Mouse (Mus musculus): Measurements from ENCODE around the gene Plin2. TPM values are rescaled to one million over a fixed set of nuclear protein-coding genes. Genes with fewer than 3 reads are reported as not detected.
"Not testable (repeated sequence)": the region's sequence is repeated elsewhere in the genome, so short reads cannot be mapped to it uniquely, and the experiment has no call there.

Plin2 gene
- polyA plus RNA-seq, 1 experiment: 75.0 TPM

GRCm38 (mm10) chr4:86685231-86686008 lies 15.6 kb upstream of the Plin2 start:
- Histone ChIP-seq H3K27ac (ENCODE audit: insufficient read depth, low read length) (no peak overlapping the region), H3K4me1 (ENCODE audit: control insufficient read depth, insufficient read depth, low read length) (peaks cover 9% of the 10 kb centered on the region; the same call in 1 of the 2 replicates), H3K4me3 (ENCODE audit: insufficient read depth, low read length) (no peak overlapping the region)
- TF ChIP-seq CTCF (IDR thresholded peaks at IDR 0.05; ENCODE audit: borderline replicate concordance, insufficient read depth, low read length) (no peak), POLR2A (IDR thresholded peaks at IDR 0.05; ENCODE audit: low read depth, low read length) (no peak)

GRCm38 (mm10) chr4:86684806-86685205 lies 14.9 kb upstream of the Plin2 start:
- Histone ChIP-seq H3K4me3 (ENCODE audit: insufficient read depth, low read length) (no peak overlapping the region), H3K27ac (ENCODE audit: insufficient read depth, low read length) (no peak overlapping the region), H3K4me1 (ENCODE audit: control insufficient read depth, insufficient read depth, low read length) (peaks cover 8% of the 10 kb centered on the region; the same call in 1 of the 2 replicates)
- TF ChIP-seq CTCF (IDR thresholded peaks at IDR 0.05; ENCODE audit: borderline replicate concordance, insufficient read depth, low read length) (no peak), POLR2A (IDR thresholded peaks at IDR 0.05; ENCODE audit: low read depth, low read length) (no peak)

- no peak for TF ChIP-seq POLR2A (IDR thresholded peaks at IDR 0.05; ENCODE audit: low read depth, low read length)
- no peak for TF ChIP-seq CTCF (IDR thresholded peaks at IDR 0.05; ENCODE audit: borderline replicate concordance, insufficient read depth, low read length)
- Histone ChIP-seq H3K4me3 (ENCODE audit: insufficient read depth, low read length) (no peak overlapping the region), H3K4me1 (ENCODE audit: control insufficient read depth, insufficient read depth, low read length) (peaks cover 9% of the 10 kb centered on the region), H3K27ac (ENCODE audit: insufficient read depth, low read length) (no peak overlapping the region)
These were observed 13.9 kb upstream of the Plin2 start for GRCm38 (mm10) chr4:86683746-86684145.

GRCm38 (mm10) chr4:86683280-86683679 lies 13.4 kb upstream of the Plin2 start:
- TF ChIP-seq POLR2A (IDR thresholded peaks at IDR 0.05; ENCODE audit: low read depth, low read length): no peak
- no peak for TF ChIP-seq CTCF (IDR thresholded peaks at IDR 0.05; ENCODE audit: borderline replicate concordance, insufficient read depth, low read length)
- no peak overlapping the region for H3K27ac ChIP-seq (ENCODE audit: insufficient read depth, low read length)
- no peak overlapping the region for H3K4me3 ChIP-seq (ENCODE audit: insufficient read depth, low read length)
- H3K4me1 ChIP-seq (ENCODE audit: control insufficient read depth, insufficient read depth, low read length): peaks cover 9% of the 10 kb centered on the region

GRCm38 (mm10) chr4:86681846-86682245 lies 12.0 kb upstream of the Plin2 start:
- peaks cover 9% of the 10 kb centered on the region for H3K4me1 ChIP-seq (ENCODE audit: control insufficient read depth, insufficient read depth, low read length)
- no peak overlapping the region for H3K4me3 ChIP-seq (ENCODE audit: insufficient read depth, low read length)
- no peak overlapping the region for H3K27ac ChIP-seq (ENCODE audit: insufficient read depth, low read length)
- TF ChIP-seq CTCF (IDR thresholded peaks at IDR 0.05; ENCODE audit: borderline replicate concordance, insufficient read depth, low read length) (no peak), POLR2A (IDR thresholded peaks at IDR 0.05; ENCODE audit: low read depth, low read length) (no peak)

GRCm38 (mm10) chr4:86681421-86681820 lies 11.6 kb upstream of the Plin2 start:
- TF ChIP-seq CTCF (IDR thresholded peaks at IDR 0.05; ENCODE audit: borderline replicate concordance, insufficient read depth, low read length): no peak
- no peak for TF ChIP-seq POLR2A (IDR thresholded peaks at IDR 0.05; ENCODE audit: low read depth, low read length)
- peaks cover 5% of the 10 kb centered on the region for H3K4me1 ChIP-seq (ENCODE audit: control insufficient read depth, insufficient read depth, low read length)
- no peak overlapping the region for H3K27ac ChIP-seq (ENCODE audit: insufficient read depth, low read length)
- no peak overlapping the region for H3K4me3 ChIP-seq (ENCODE audit: insufficient read depth, low read length)

- peaks cover 2% of the 10 kb centered on the region; the same call in 1 of the 2 replicates for H3K4me1 ChIP-seq (ENCODE audit: control insufficient read depth, insufficient read depth, low read length)
- no peak overlapping the region for H3K27ac ChIP-seq (ENCODE audit: insufficient read depth, low read length)
- TF ChIP-seq CTCF (IDR thresholded peaks at IDR 0.05; ENCODE audit: borderline replicate concordance, insufficient read depth, low read length) (no peak), POLR2A (IDR thresholded peaks at IDR 0.05; ENCODE audit: low read depth, low read length) (no peak)
- H3K4me3 ChIP-seq (ENCODE audit: insufficient read depth, low read length): no peak overlapping the region
These were observed 9.8 kb upstream of the Plin2 start for GRCm38 (mm10) chr4:86679686-86680085.

- H3K4me3 ChIP-seq (ENCODE audit: insufficient read depth, low read length): no peak overlapping the region
- peaks cover 8% of the 10 kb centered on the region for H3K4me1 ChIP-seq (ENCODE audit: control insufficient read depth, insufficient read depth, low read length)
- H3K27ac ChIP-seq (ENCODE audit: insufficient read depth, low read length): no peak overlapping the region
- TF ChIP-seq CTCF (IDR thresholded peaks at IDR 0.05; ENCODE audit: borderline replicate concordance, insufficient read depth, low read length): no peak
- TF ChIP-seq POLR2A (IDR thresholded peaks at IDR 0.05; ENCODE audit: low read depth, low read length): no peak
These were observed 6.9 kb upstream of the Plin2 start for GRCm38 (mm10) chr4:86676756-86677155.

- Histone ChIP-seq H3K4me1 (ENCODE audit: control insufficient read depth, insufficient read depth, low read length) (peaks cover 14% of the 10 kb centered on the region), H3K27ac (ENCODE audit: insufficient read depth, low read length) (peak overlapping the region; percentile 10; the same call in 1 of the 2 replicates)
- not testable (repeated sequence) for H3K4me3 ChIP-seq (ENCODE audit: insufficient read depth, low read length)
These were observed 4.9 kb upstream of the Plin2 start for GRCm38 (mm10) chr4:86674739-86675138.

GRCm38 (mm10) chr4:86674150-86674549 lies 4.3 kb upstream of the Plin2 start:
- not testable (repeated sequence) for H3K4me3 ChIP-seq (ENCODE audit: insufficient read depth, low read length); H3K27ac ChIP-seq (ENCODE audit: insufficient read depth, low read length)
- H3K4me1 ChIP-seq (ENCODE audit: control insufficient read depth, insufficient read depth, low read length): peaks cover 12% of the 10 kb centered on the region

All from embryonic fibroblast, embryonic 13.5 days (primary cell).